Mouse (Mus musculus) neural tube, embryonic 15.5 days (tissue): Measurements from ENCODE around the gene Tanc1. TPM values are rescaled to one million over a fixed set of nuclear protein-coding genes. Genes with fewer than 3 reads are reported as not detected.
A peak's percentile ranks its signal among the peaks of the same experiment; 100 is the strongest.

Experiments
- ATAC-seq: fragments of 200-750 bp; cut with Nextera tagmentation; 2 replicates; pipeline ENCODE4 v1.8.0; 2017; ENCODE audit warnings: mild to moderate bottlenecking, moderate TSS enrichment, moderate library complexity; ENCODE audit not compliant: low FRiP score
- H3K27ac ChIP-seq: fragments of 300-500 bp; sonication (generic); replicated peaks from 2 replicates; pipeline ENCODE4 v1.5.1; 2015; ENCODE audit warnings: mild to moderate bottlenecking, inconsistent platforms
- H3K27me3 ChIP-seq: fragments of 300-500 bp; sonication (generic); replicated peaks from 2 replicates; pipeline ENCODE4 v1.6.1; 2015; ENCODE audit warnings: inconsistent platforms
- H3K36me3 ChIP-seq: fragments of 300-500 bp; sonication (generic); 2 replicates; pipeline ENCODE4 v1.6.1; 2015; ENCODE audit warnings: inconsistent platforms
- H3K4me1 ChIP-seq: fragments of 300-500 bp; sonication (generic); 2 replicates; pipeline ENCODE4 v1.6.1; 2015; ENCODE audit warnings: inconsistent platforms
- H3K4me2 ChIP-seq: fragments of 300-500 bp; sonication (generic); 2 replicates; pipeline ENCODE4 v1.6.1; 2015; ENCODE audit warnings: inconsistent platforms, mild to moderate bottlenecking, moderate library complexity
- H3K4me3 ChIP-seq: fragments of 300-500 bp; sonication (generic); replicated peaks from 2 replicates; pipeline ENCODE4 v1.5.1; 2015; ENCODE audit warnings: mild to moderate bottlenecking, inconsistent platforms
- H3K9ac ChIP-seq: fragments of 300-500 bp; sonication (generic); replicated peaks from 2 replicates; pipeline ENCODE4 v1.6.1; 2015; ENCODE audit warnings: mild to moderate bottlenecking, inconsistent platforms
- H3K9me3 ChIP-seq: fragments of 300-500 bp; sonication (generic); replicated peaks from 2 replicates; pipeline ENCODE4 v1.6.1; 2016; ENCODE audit warnings: inconsistent platforms
- WGBS: fragments of 180-500 bp; shearing (Covaris S2); methylation state at CpG from one replicate; pipeline ENCODE4 v1.1.7; 2015; ENCODE audit warnings: mixed read lengths; 5-methylcytosine and 5-hydroxymethylcytosine counted together
- polyA plus RNA-seq: library from polyadenylated mRNA; unstranded; fragments of >200 nt; fragmentation: Nextera tagmentation; extraction: Ambion mirVana; gene quantifications from 2 replicates; pipeline ENCODE4 v1.2.1, GENCODE M21; 2015

The Tanc1 gene
- polyA plus RNA-seq, 1 experiment from 2014 or later, result 8.5 TPM

GRCm38 (mm10) chr2:59757015-59757414 lies 145.2 kb downstream of the Tanc1 start:
- no peaks in the 10 kb centered on the region for H3K36me3 ChIP-seq
- H3K4me1 ChIP-seq, result peaks cover 19% of the 10 kb centered on the region
- H3K9me3 ChIP-seq, result no peaks in the 10 kb centered on the region
- no peak overlapping the region for H3K4me3 ChIP-seq
- ATAC-seq, result peak; percentile 63; the same call in 1 of the 2 replicates
- 61% methylated on average over 6 of the region's 6 CpGs for WGBS
- no peaks in the 10 kb centered on the region for H3K27me3 ChIP-seq
- H3K27ac ChIP-seq, result no peak overlapping the region
- H3K4me2 ChIP-seq, result no peak overlapping the region
- H3K9ac ChIP-seq, result no peak overlapping the region

DNA sequence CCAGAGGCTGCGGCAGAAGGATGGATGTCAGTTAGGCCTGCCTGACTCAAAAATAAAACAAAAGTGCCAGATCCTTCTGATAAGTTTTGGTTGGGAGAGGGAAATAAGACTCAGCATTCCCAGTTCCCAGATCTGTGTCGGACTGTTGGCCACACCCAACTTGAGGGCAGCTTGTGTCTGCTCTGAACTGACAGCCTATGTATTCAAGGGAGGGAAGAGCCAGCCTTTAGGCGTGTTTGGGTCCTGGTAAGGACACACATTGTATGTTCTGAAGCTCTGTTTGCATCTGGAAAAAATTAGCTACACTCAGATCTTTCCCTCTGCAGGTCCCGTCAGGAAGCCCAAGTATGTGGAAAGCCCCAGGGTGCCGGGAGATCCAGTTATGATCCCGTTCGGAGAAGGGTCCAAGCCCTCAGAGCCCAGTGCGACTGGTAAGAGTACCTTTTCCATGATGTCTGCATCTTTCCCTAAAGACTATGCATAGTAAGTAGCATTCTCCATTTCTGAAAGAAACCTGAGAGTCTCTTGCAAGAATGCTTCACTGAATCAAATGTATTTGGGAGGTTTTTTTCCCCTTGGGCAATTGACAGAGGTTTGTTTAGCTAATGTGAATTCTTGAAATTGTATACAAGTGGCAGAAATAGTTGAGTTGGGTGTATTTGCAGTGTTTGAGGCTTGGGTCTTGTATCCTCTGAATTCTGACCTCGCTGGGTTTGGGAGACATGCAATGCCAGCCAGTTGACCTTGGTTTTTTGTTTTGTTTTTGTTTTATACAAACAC lies 146.5 kb downstream of the Tanc1 start:
- no peak overlapping the region for H3K27ac ChIP-seq
- no peaks in the 10 kb centered on the region for H3K9me3 ChIP-seq
- H3K27me3 ChIP-seq, result no peaks in the 10 kb centered on the region
- H3K9ac ChIP-seq, result no peak overlapping the region
- no peak overlapping the region for H3K4me2 ChIP-seq
- H3K4me1 ChIP-seq, result peaks cover 19% of the 10 kb centered on the region
- no peak overlapping the region for H3K4me3 ChIP-seq
- no peak for ATAC-seq
- H3K36me3 ChIP-seq, result no peaks in the 10 kb centered on the region
- 85% methylated on average over 9 of the region's 9 CpGs for WGBS

GRCm38 (mm10) chr2:59760731-59761130 lies 148.9 kb downstream of the Tanc1 start:
- H3K36me3 ChIP-seq, result no peaks in the 10 kb centered on the region
- H3K9ac ChIP-seq, result no peak overlapping the region
- H3K4me2 ChIP-seq, result no peak overlapping the region
- H3K27ac ChIP-seq, result no peak overlapping the region
- H3K27me3 ChIP-seq, result no peaks in the 10 kb centered on the region
- H3K4me3 ChIP-seq, result no peak overlapping the region
- H3K4me1 ChIP-seq, result peaks cover 9% of the 10 kb centered on the region
- no peak for ATAC-seq
- no peaks in the 10 kb centered on the region for H3K9me3 ChIP-seq
- 92% methylated on average over 4 of the region's 4 CpGs for WGBS

- Histone ChIP-seq H3K9ac (no peak overlapping the region), H3K4me2 (no peak overlapping the region), H3K4me1 (peaks cover 10% of the 10 kb centered on the region), H3K9me3 (no peaks in the 10 kb centered on the region), H3K36me3 (no peaks in the 10 kb centered on the region), H3K4me3 (no peak overlapping the region), H3K27ac (no peak overlapping the region), H3K27me3 (no peaks in the 10 kb centered on the region)
- 43% methylated on average over 12 of the region's 12 CpGs for WGBS
- no peak for ATAC-seq
Measured at GRCm38 (mm10) chr2:59761183-59761582, 149.3 kb downstream of the Tanc1 start.

DNA sequence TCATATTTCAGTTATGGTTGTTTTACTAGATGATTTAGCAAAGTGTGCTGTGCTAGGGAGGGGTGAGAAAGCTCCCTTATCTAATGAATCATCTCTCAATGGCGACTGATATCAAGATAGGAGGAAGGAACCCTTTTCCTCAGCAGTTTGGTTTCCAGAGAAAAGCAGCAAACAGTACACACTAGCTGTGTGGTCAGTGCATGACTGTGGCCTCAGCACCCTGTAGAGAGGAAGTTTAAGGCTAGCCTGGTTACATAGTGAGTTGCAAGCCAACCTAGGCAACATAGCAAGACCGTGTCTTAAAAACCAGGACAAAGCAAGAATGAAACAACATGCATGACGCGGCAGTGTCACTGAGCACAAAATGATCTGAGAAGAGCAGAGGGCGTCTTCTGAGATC lies 150.4 kb downstream of the Tanc1 start:
- Histone ChIP-seq H3K9ac (no peak overlapping the region), H3K4me2 (no peak overlapping the region), H3K4me1 (peaks cover 11% of the 10 kb centered on the region), H3K27me3 (no peaks in the 10 kb centered on the region), H3K4me3 (no peak overlapping the region), H3K27ac (no peak overlapping the region), H3K9me3 (no peaks in the 10 kb centered on the region), H3K36me3 (no peaks in the 10 kb centered on the region)
- no peak for ATAC-seq
- WGBS, result 90% methylated on average over 5 of the region's 5 CpGs

DNA sequence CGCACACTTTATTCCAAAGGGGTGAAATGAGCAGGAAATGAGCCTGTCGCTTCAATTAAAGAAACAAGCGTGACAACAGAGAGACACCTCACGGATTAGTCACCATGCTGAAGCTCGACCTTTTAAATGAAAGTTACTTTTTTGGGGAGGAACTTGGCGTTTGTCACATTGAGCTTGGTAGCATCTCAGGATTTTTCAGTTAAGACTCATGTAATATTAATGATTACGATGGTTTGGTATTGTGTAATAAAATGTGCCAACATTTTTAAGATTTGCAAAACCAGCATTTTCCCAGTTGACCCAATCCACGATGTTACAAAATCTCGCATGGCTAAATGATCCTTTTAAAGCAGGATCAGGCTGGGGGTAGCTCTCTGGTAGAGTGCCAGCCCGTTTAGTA lies 153.8 kb downstream of the Tanc1 start:
- WGBS, result 60% methylated on average over 10 of the region's 10 CpGs
- H3K27ac ChIP-seq, result no peak overlapping the region
- H3K4me2 ChIP-seq, result no peak overlapping the region
- H3K4me3 ChIP-seq, result no peak overlapping the region
- H3K9me3 ChIP-seq, result no peaks in the 10 kb centered on the region
- H3K27me3 ChIP-seq, result no peaks in the 10 kb centered on the region
- no peaks in the 10 kb centered on the region for H3K36me3 ChIP-seq
- no peak overlapping the region for H3K9ac ChIP-seq
- H3K4me1 ChIP-seq, result peaks cover 18% of the 10 kb centered on the region
- no peak for ATAC-seq

- Histone ChIP-seq H3K4me2 (no peak overlapping the region), H3K36me3 (no peaks in the 10 kb centered on the region), H3K27ac (no peak overlapping the region), H3K4me3 (no peak overlapping the region), H3K4me1 (peaks cover 39% of the 10 kb centered on the region), H3K9ac (no peak overlapping the region), H3K27me3 (no peaks in the 10 kb centered on the region), H3K9me3 (no peaks in the 10 kb centered on the region)
- ATAC-seq, result no peak
- 88% methylated on average over 4 of the region's 4 CpGs for WGBS
Measured at GRCm38 (mm10) chr2:59767893-59768292, 156.1 kb downstream of the Tanc1 start.

- Histone ChIP-seq H3K4me1 (peaks cover 43% of the 10 kb centered on the region), H3K9me3 (no peaks in the 10 kb centered on the region), H3K36me3 (no peaks in the 10 kb centered on the region), H3K9ac (no peak overlapping the region), H3K27me3 (no peaks in the 10 kb centered on the region), H3K4me2 (no peak overlapping the region), H3K4me3 (no peak overlapping the region), H3K27ac (no peak overlapping the region)
- ATAC-seq, result no peak
- 85% methylated on average over 13 of the region's 13 CpGs for WGBS
Measured at GRCm38 (mm10) chr2:59768661-59769384, 157.0 kb downstream of the Tanc1 start.

- no peak overlapping the region for H3K9ac ChIP-seq
- no peak overlapping the region for H3K27ac ChIP-seq
- no peaks in the 10 kb centered on the region for H3K36me3 ChIP-seq
- 82% methylated on average over 3 of the region's 3 CpGs for WGBS
- no peak for ATAC-seq
- no peak overlapping the region for H3K4me2 ChIP-seq
- no peaks in the 10 kb centered on the region for H3K27me3 ChIP-seq
- no peaks in the 10 kb centered on the region for H3K9me3 ChIP-seq
- no peak overlapping the region for H3K4me3 ChIP-seq
- H3K4me1 ChIP-seq, result peaks cover 43% of the 10 kb centered on the region
Measured at GRCm38 (mm10) chr2:59769385-59769735, 157.5 kb downstream of the Tanc1 start.

GRCm38 (mm10) chr2:59771708-59772107 lies 159.9 kb downstream of the Tanc1 start:
- Histone ChIP-seq H3K4me2 (peak overlapping the region; percentile 13; the same call in 1 of the 2 replicates), H3K27ac (peak overlapping the region; percentile 74), H3K27me3 (no peaks in the 10 kb centered on the region), H3K9me3 (no peaks in the 10 kb centered on the region), H3K4me1 (peaks cover 34% of the 10 kb centered on the region), H3K4me3 (no peak overlapping the region), H3K36me3 (no peaks in the 10 kb centered on the region), H3K9ac (no peak overlapping the region)
- ATAC-seq, result peak; percentile 46; the same call in 1 of the 2 replicates
- 49% methylated on average over 8 of the region's 8 CpGs for WGBS

DNA sequence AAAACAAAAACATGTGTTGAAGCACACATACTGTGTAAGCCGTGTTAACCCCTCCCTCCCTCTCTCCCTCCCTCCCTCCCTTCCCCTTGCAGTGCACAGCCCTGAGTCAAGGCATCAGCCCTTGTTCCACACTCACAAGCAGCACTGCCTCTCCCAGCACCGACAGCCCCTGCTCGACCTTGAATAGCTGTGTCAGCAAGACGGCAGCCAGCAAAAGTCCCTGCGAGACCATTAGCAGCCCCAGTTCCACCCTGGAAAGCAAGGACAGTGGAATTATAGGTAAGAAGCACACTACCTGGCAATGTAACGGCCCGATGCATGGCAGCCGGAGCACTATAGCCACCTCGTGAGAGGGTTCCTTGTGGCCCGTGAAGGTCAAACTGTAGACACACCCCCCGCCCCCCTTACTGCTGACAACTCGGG lies 160.4 kb downstream of the Tanc1 start:
- no peaks in the 10 kb centered on the region for H3K27me3 ChIP-seq
- no peak overlapping the region for H3K4me3 ChIP-seq
- peak overlapping the region; percentile 42 for H3K4me2 ChIP-seq
- WGBS, result 33% methylated on average over 12 of the region's 12 CpGs
- H3K9me3 ChIP-seq, result no peaks in the 10 kb centered on the region
- ATAC-seq, result peak; percentile 89
- peak overlapping the region; percentile 74 for H3K27ac ChIP-seq
- peaks cover 34% of the 10 kb centered on the region for H3K4me1 ChIP-seq
- no peaks in the 10 kb centered on the region for H3K36me3 ChIP-seq
- H3K9ac ChIP-seq, result peak overlapping the region; percentile 18; the same call in 1 of the 2 replicates

GRCm38 (mm10) chr2:59774374-59774773 lies 162.5 kb downstream of the Tanc1 start:
- Histone ChIP-seq H3K9ac (no peak overlapping the region), H3K4me3 (no peak overlapping the region), H3K9me3 (no peaks in the 10 kb centered on the region), H3K36me3 (no peaks in the 10 kb centered on the region), H3K27me3 (no peaks in the 10 kb centered on the region), H3K27ac (no peak overlapping the region), H3K4me2 (no peak overlapping the region), H3K4me1 (peaks cover 35% of the 10 kb centered on the region)
- ATAC-seq, result no peak
- WGBS, result 90% methylated on average over 6 of the region's 6 CpGs
